Mouse (Mus musculus): ENCODE results near the gene Parg. TPM values are rescaled to one million over a fixed set of nuclear protein-coding genes. Genes with fewer than 3 reads are reported as not detected.
A peak's percentile ranks its signal among the peaks of the same experiment; 100 is the strongest.

Parg gene
- total RNA-seq (2021), result 10 to 100 TPM; 25.3 to 28.9 TPM
- long read RNA-seq, experiment 1, full-length matches to known transcripts, result 34 of 45 reads
- long read RNA-seq, experiment 1, partial matches to known transcripts, result 1 of 45 reads
- long read RNA-seq, experiment 1, other reads (novel, unspliced or antisense), result 10 of 45 reads
- long read RNA-seq, experiment 2, full-length matches to known transcripts, result 24 of 39 reads
- long read RNA-seq, experiment 2, partial matches to known transcripts, result 5 of 39 reads
- long read RNA-seq, experiment 2, other reads (novel, unspliced or antisense), result 10 of 39 reads

GRCm38 (mm10) chr14:32201791-32202451, at the start of gene Parg, which contains the start of gene Timm23:
Gene Parg (plus strand): TSS chr14:32201949.
Gene Timm23 (minus strand): TSS chr14:32201898.
- DNase-seq (ENCODE audit: low spot score), result peak; percentile 83

- DNase-seq (ENCODE audit: low spot score), result no peak
Measured at GRCm38 (mm10) chr14:32152243-32152965, 49.3 kb upstream of the Parg start.

- no peak for DNase-seq (ENCODE audit: low spot score)
Measured at GRCm38 (mm10) chr14:32153156-32153555, 48.6 kb upstream of the Parg start.

GRCm38 (mm10) chr14:32154758-32155157, 47.0 kb upstream of the Parg start:
- no peak for DNase-seq (ENCODE audit: low spot score)

- no peak for DNase-seq (ENCODE audit: low spot score)
Measured at GRCm38 (mm10) chr14:32159150-32159670, 42.5 kb upstream of the Parg start.

- peak; percentile 99 for DNase-seq (ENCODE audit: low spot score)
Measured at GRCm38 (mm10) chr14:32159690-32160246, 42.0 kb upstream of the Parg start, which contains the start of gene Ncoa4. Gene Ncoa4 (plus strand): TSS chr14:32159865.

- no peak for DNase-seq (ENCODE audit: low spot score)
Measured at GRCm38 (mm10) chr14:32160563-32160962, 41.2 kb upstream of the Parg start.

- DNase-seq (ENCODE audit: low spot score), result no peak
Measured at GRCm38 (mm10) chr14:32161090-32161885, 40.5 kb upstream of the Parg start.

GRCm38 (mm10) chr14:32162231-32162630, 39.5 kb upstream of the Parg start:
- no peak for DNase-seq (ENCODE audit: low spot score)

GRCm38 (mm10) chr14:32163203-32163888, 38.4 kb upstream of the Parg start:
- no peak for DNase-seq (ENCODE audit: low spot score)

GRCm38 (mm10) chr14:32164173-32165051, 37.3 kb upstream of the Parg start:
- no peak for DNase-seq (ENCODE audit: low spot score)

GRCm38 (mm10) chr14:32165278-32166061, 36.3 kb upstream of the Parg start:
- peak; percentile 60 for DNase-seq (ENCODE audit: low spot score)

- no peak for DNase-seq (ENCODE audit: low spot score)
Measured at GRCm38 (mm10) chr14:32166062-32166441, 35.7 kb upstream of the Parg start.

- no peak for DNase-seq (ENCODE audit: low spot score)
Measured at GRCm38 (mm10) chr14:32166840-32167239, 34.9 kb upstream of the Parg start.

GRCm38 (mm10) chr14:32167326-32167725, 34.4 kb upstream of the Parg start:
- no peak for DNase-seq (ENCODE audit: low spot score)

GRCm38 (mm10) chr14:32168653-32169231, 33.0 kb upstream of the Parg start:
- no peak for DNase-seq (ENCODE audit: low spot score)

- no peak for DNase-seq (ENCODE audit: low spot score)
Measured at GRCm38 (mm10) chr14:32170137-32170536, 31.6 kb upstream of the Parg start.

GRCm38 (mm10) chr14:32175310-32175709, 26.4 kb upstream of the Parg start:
- no peak for DNase-seq (ENCODE audit: low spot score)

Measured in gastrocnemius, adult 18-20 months (tissue).